9 mouse cellular contexts compared by ENCODE assay signal in genomic region chr13:81108526-81109302, GRCm38 (mm10).
A peak's percentile ranks its signal among the peaks of the same experiment; 100 is the strongest.
DNase-seq lines count a peak whose midpoint lies in the region; ATAC-seq and TF ChIP-seq lines count a peak whose summit lies in the region.
"Had no signal": no experiment of that assay in that cellular context is flagged by ENCODE, and none has a peak within 500 bp of the region (broad histone marks: within the 10 kb centered on the region; RNA-seq: fewer than 3 reads in every experiment).

No protein-coding gene starts in this region.

- H3K4me2 ChIP-seq in liver, embryonic 12.5 days = no peak overlapping the region
- H3K4me2 ChIP-seq in kidney, embryonic 15.5 days = no peak overlapping the region
- H3K4me2 ChIP-seq: neural tube, embryonic 12.5 days had no signal

- WGBS in liver, adult 2 months = 68% methylated on average over 8 of the region's 8 CpGs
- WGBS in liver, embryonic 12.5 days (ENCODE audit: insufficient replicate concordance) = 49% methylated on average over 8 of the region's 8 CpGs
- WGBS in kidney, embryonic 15.5 days = 38% methylated on average over 8 of the region's 8 CpGs

- TF ChIP-seq CTCF in liver, adult 2 months (IDR thresholded peaks at IDR 0.05; ENCODE audit: low read depth, low read length) = no peak

- H3K27me3 ChIP-seq in liver, adult 2 months (ENCODE audit: control insufficient read depth, insufficient read depth, low read length) = no peaks in the 10 kb centered on the region
- no peaks in the 10 kb centered on the region for H3K27me3 ChIP-seq in liver, embryonic 12.5 days (replicated peaks)
- no peaks in the 10 kb centered on the region for H3K27me3 ChIP-seq in kidney, embryonic 15.5 days
- H3K27me3 ChIP-seq: neural tube, embryonic 12.5 days had no signal

- no peak overlapping the region for H3K9ac ChIP-seq in liver, adult 2 months (ENCODE audit: low read depth, low read length)
- H3K9ac ChIP-seq in liver, embryonic 12.5 days = no peak overlapping the region
- H3K9ac ChIP-seq in kidney, embryonic 15.5 days = no peak overlapping the region
- H3K9ac ChIP-seq: neural tube, embryonic 12.5 days had no signal

- no peak overlapping the region for H3K27ac ChIP-seq in liver, adult 2 months (replicated peaks; ENCODE audit: insufficient read depth, low read depth, low read length)
- H3K27ac ChIP-seq in liver, embryonic 12.5 days = no peak overlapping the region
- peak overlapping the region; percentile 82 for H3K27ac ChIP-seq in kidney, embryonic 15.5 days
- H3K27ac ChIP-seq: neural tube, embryonic 12.5 days had no signal

- TF ChIP-seq POLR2A in liver, adult 2 months (IDR thresholded peaks at IDR 0.05; ENCODE audit: extremely low read depth, insufficient read depth, low read length) = no peak

- no peaks in the 10 kb centered on the region for H3K36me3 ChIP-seq in liver, adult 2 months (ENCODE audit: control insufficient read depth, insufficient read depth, low read length)
- H3K36me3 ChIP-seq in liver, embryonic 12.5 days = no peaks in the 10 kb centered on the region
- no peaks in the 10 kb centered on the region for H3K36me3 ChIP-seq in kidney, embryonic 15.5 days
- H3K36me3 ChIP-seq: neural tube, embryonic 12.5 days had no signal

- H3K79me2 ChIP-seq in liver, adult 2 months (ENCODE audit: control insufficient read depth, insufficient read depth, low read length) = no peaks in the 10 kb centered on the region

- DNase-seq in embryo, embryonic 10.5 days (ENCODE audit: low spot score) = peak; percentile 34
- DNase-seq in embryo, embryonic 10 days (ENCODE audit: low spot score) = no peak
- peak; percentile 32 for DNase-seq in liver, adult 2 months (ENCODE audit: extremely low read depth, low read depth, low spot score)
- peak; percentile 50 for DNase-seq in skeletal muscle tissue, adult 2 months (ENCODE audit: low read depth, low spot score)
- no peak for DNase-seq in thymus, postnatal 25 days
- DNase-seq in spleen, postnatal 4 days (ENCODE audit: low spot score in 2 of 2) = no peak

- no peaks in the 10 kb centered on the region for H3K9me3 ChIP-seq in liver, embryonic 12.5 days (replicated peaks)
- no peaks in the 10 kb centered on the region for H3K9me3 ChIP-seq in kidney, embryonic 15.5 days (replicated peaks)
- H3K9me3 ChIP-seq: neural tube, embryonic 12.5 days had no signal

- H3K4me1 ChIP-seq in liver, adult 2 months (ENCODE audit: control insufficient read depth, insufficient read depth, low read length) = no peaks in the 10 kb centered on the region; the same call in 1 of the 2 replicates
- H3K4me1 ChIP-seq in liver, embryonic 12.5 days = no peaks in the 10 kb centered on the region
- peaks cover 13% of the 10 kb centered on the region for H3K4me1 ChIP-seq in kidney, embryonic 15.5 days
- H3K4me1 ChIP-seq: neural tube, embryonic 12.5 days had no signal

- H3K4me3 ChIP-seq in liver, adult 2 months (ENCODE audit: insufficient read depth, low read depth, low read length) = no peak overlapping the region
- no peak overlapping the region for H3K4me3 ChIP-seq in liver, embryonic 12.5 days
- H3K4me3 ChIP-seq in kidney, embryonic 15.5 days (replicated peaks) = no peak overlapping the region
- H3K4me3 ChIP-seq: neural tube, embryonic 12.5 days had no signal

- ATAC-seq in liver, embryonic 12.5 days = no peak
- peak; percentile 66 for ATAC-seq in kidney, embryonic 15.5 days (replicated peaks; ENCODE audit: low FRiP score)

Comparison
In these comparisons a context has a peak if more than half of its experiments do, and no peak if none do; other contexts are left out.
1. DNase-seq: peak in embryo, embryonic 10.5 days (single experiment), liver, adult 2 months (single experiment) and skeletal muscle tissue, adult 2 months (single experiment); none in embryo, embryonic 10 days (single experiment), thymus, postnatal 25 days (single experiment) and spleen, postnatal 4 days (0 of 2).